8 mouse cellular contexts compared by ENCODE assay signal in genomic region chr19:41981595-41981927, GRCm38 (mm10). TPM values are rescaled to one million over a fixed set of nuclear protein-coding genes. Genes with fewer than 3 reads are reported as not detected.
DNase-seq lines count a peak whose midpoint lies in the region; ATAC-seq and TF ChIP-seq lines count a peak whose summit lies in the region.

TSS of gene Ubtd1 (plus strand) at chr19:41981763.

- intact Hi-C loops in heart, postnatal 14 days (cut with DNase I): loop anchor here (1.0 kb wide), 2 partner anchors 16 to 46 kb away; no protein-coding TSS in a partner anchor

- no peaks in the 10 kb centered on the region for H3K9me3 ChIP-seq in lung, postnatal 0 days (ENCODE audit: low read length)
- H3K9me3 ChIP-seq in embryonic facial prominence, embryonic 13.5 days: no peaks in the 10 kb centered on the region
- H3K9me3 ChIP-seq in limb, embryonic 12.5 days: no peaks in the 10 kb centered on the region
- H3K9me3 ChIP-seq in stomach, embryonic 14.5 days (ENCODE audit: control insufficient read depth, low read depth, low read length): no peaks in the 10 kb centered on the region

- WGBS in lung, postnatal 0 days: under 1% methylated on average over 22 of the region's 33 CpGs
- WGBS in embryonic facial prominence, embryonic 13.5 days: under 1% methylated on average over 28 of the region's 33 CpGs
- WGBS in limb, embryonic 12.5 days: under 1% methylated on average over 33 of the region's 33 CpGs
- under 1% methylated on average over 33 of the region's 33 CpGs for WGBS in stomach, embryonic 14.5 days

- peak within 1 kb of the TSS; percentile 97 for H3K27ac ChIP-seq in lung, postnatal 0 days (ENCODE audit: low read length)
- H3K27ac ChIP-seq in embryonic facial prominence, embryonic 13.5 days: peak within 1 kb of the TSS; percentile 89
- peak within 1 kb of the TSS; percentile 88 for H3K27ac ChIP-seq in limb, embryonic 12.5 days
- peak within 1 kb of the TSS; percentile 83 for H3K27ac ChIP-seq in stomach, embryonic 14.5 days (ENCODE audit: low read length)

- no peaks in the 10 kb centered on the region for H3K36me3 ChIP-seq in lung, postnatal 0 days (ENCODE audit: insufficient read depth, low read length)
- H3K36me3 ChIP-seq in embryonic facial prominence, embryonic 13.5 days: no peaks in the 10 kb centered on the region
- H3K36me3 ChIP-seq in limb, embryonic 12.5 days: 0 out of 2 replicates have a peak, but pooled peaks cover 3% of the 10 kb centered on the region
- H3K36me3 ChIP-seq in stomach, embryonic 14.5 days (ENCODE audit: control insufficient read depth, insufficient read depth, low read length): no peaks in the 10 kb centered on the region

- H3K27me3 ChIP-seq in lung, postnatal 0 days (replicated peaks; ENCODE audit: insufficient read depth, low read length): no peaks in the 10 kb centered on the region
- no peaks in the 10 kb centered on the region for H3K27me3 ChIP-seq in embryonic facial prominence, embryonic 13.5 days
- peaks cover 6% of the 10 kb centered on the region; the same call in 1 of the 2 replicates for H3K27me3 ChIP-seq in limb, embryonic 12.5 days
- H3K27me3 ChIP-seq in stomach, embryonic 14.5 days (ENCODE audit: control insufficient read depth, insufficient read depth, low read length): no peaks in the 10 kb centered on the region

- no peak for DNase-seq in lung, postnatal 0 days (ENCODE audit: low spot score)
- DNase-seq in lung, postnatal 10 days: no peak
- DNase-seq in heart, postnatal 14 days: no peak
- no peak for DNase-seq in urinary bladder, postnatal 25 days (ENCODE audit: low spot score)
- no peak for DNase-seq in kidney, adult 9 months

- no peak for TF ChIP-seq CTCF in lung, postnatal 0 days (IDR thresholded peaks at IDR 0.05)

- H3K4me1 ChIP-seq in lung, postnatal 0 days (ENCODE audit: insufficient read depth, low read depth, low read length): peaks cover 5% of the 10 kb centered on the region
- peaks cover 40% of the 10 kb centered on the region for H3K4me1 ChIP-seq in embryonic facial prominence, embryonic 13.5 days
- H3K4me1 ChIP-seq in limb, embryonic 12.5 days (replicated peaks): peaks cover 44% of the 10 kb centered on the region
- H3K4me1 ChIP-seq in stomach, embryonic 14.5 days (ENCODE audit: control insufficient read depth, insufficient read depth, low read length): peaks cover 5% of the 10 kb centered on the region; the same call in 1 of the 2 replicates

- peak within 1 kb of the TSS; percentile 90 for H3K9ac ChIP-seq in lung, postnatal 0 days (replicated peaks; ENCODE audit: low read depth)
- peak within 1 kb of the TSS; percentile 89 for H3K9ac ChIP-seq in embryonic facial prominence, embryonic 13.5 days
- peak within 1 kb of the TSS; percentile 80 for H3K9ac ChIP-seq in limb, embryonic 12.5 days (replicated peaks)
- peak within 1 kb of the TSS; percentile 83 for H3K9ac ChIP-seq in stomach, embryonic 14.5 days (replicated peaks; ENCODE audit: low read depth, low read length)

- peak within 1 kb of the TSS; percentile 91 for H3K4me3 ChIP-seq in lung, postnatal 0 days (ENCODE audit: low read depth, low read length)
- peak within 1 kb of the TSS; percentile 88 for H3K4me3 ChIP-seq in embryonic facial prominence, embryonic 13.5 days
- peak within 1 kb of the TSS; percentile 85 for H3K4me3 ChIP-seq in limb, embryonic 12.5 days (replicated peaks)
- peak within 1 kb of the TSS; percentile 83 for H3K4me3 ChIP-seq in stomach, embryonic 14.5 days (ENCODE audit: low read depth, low read length)

- ATAC-seq in lung, postnatal 0 days: no peak
- ATAC-seq in embryonic facial prominence, embryonic 13.5 days (ENCODE audit: insufficient number of reproducible peaks, insufficient read depth, low FRiP score, low TSS enrichment, low read depth): no peak; the same call in none of the 2 replicates
- ATAC-seq in limb, embryonic 12.5 days (ENCODE audit: insufficient number of reproducible peaks, insufficient read depth, low FRiP score, low TSS enrichment, low read depth): no peak; the same call in 1 of the 2 replicates
- ATAC-seq in stomach, embryonic 14.5 days (ENCODE audit: insufficient number of reproducible peaks, insufficient read depth, low FRiP score, low read depth): no peak

- no peak for TF ChIP-seq EP300 in lung, postnatal 0 days (IDR thresholded peaks at IDR 0.05)

- peak within 1 kb of the TSS; percentile 93 for H3K4me2 ChIP-seq in lung, postnatal 0 days (replicated peaks; ENCODE audit: low read depth, low read length)
- H3K4me2 ChIP-seq in embryonic facial prominence, embryonic 13.5 days: peak within 1 kb of the TSS; percentile 79
- peak within 1 kb of the TSS; percentile 85 for H3K4me2 ChIP-seq in limb, embryonic 12.5 days
- H3K4me2 ChIP-seq in stomach, embryonic 14.5 days (replicated peaks; ENCODE audit: low read depth, low read length): peak within 1 kb of the TSS; percentile 67

RNA-seq across cellular contexts. Expression of gene Ubtd1, which starts in this region (rescaled TPM):
- polyA plus RNA-seq in lung, postnatal 0 days (2015; fragmentation: Nextera tagmentation; extraction: Ambion mirVana): 21.3 and 23.2 TPM in 2 replicates
- 23.0 and 23.5 TPM in 2 replicates for polyA plus RNA-seq in embryonic facial prominence, embryonic 13.5 days (2015; fragmentation: Nextera tagmentation; extraction: Ambion mirVana)
- total RNA-seq in heart, postnatal 14 days (2021): 10 to 100 TPM; 25.9 to 28.0 TPM
- 19.1 and 19.3 TPM in 2 replicates for polyA plus RNA-seq in limb, embryonic 12.5 days (2016; fragmentation: Nextera tagmentation; extraction: Ambion mirVana)
- 10.4 and 10.8 TPM in 2 replicates for polyA plus RNA-seq in stomach, embryonic 14.5 days (2014; fragmentation: Nextera tagmentation; extraction: Ambion mirVana)
